ENCODE assay signal across 24 mouse cellular contexts in genomic region chr8:125658926-125659325, GRCm38 (mm10). TPM values are rescaled to one million over a fixed set of nuclear protein-coding genes. Genes with fewer than 3 reads are reported as not detected.
DNase-seq lines count a peak whose midpoint lies in the region; ATAC-seq and TF ChIP-seq lines count a peak whose summit lies in the region.
"Had no signal": no experiment of that assay in that cellular context is flagged by ENCODE, and none has a peak within 500 bp of the region (broad histone marks: within the 10 kb centered on the region; RNA-seq: fewer than 3 reads in every experiment).

No protein-coding gene starts in this region.

- no peak overlapping the region for H3K9ac ChIP-seq in forebrain, embryonic 13.5 days
- no peak overlapping the region for H3K9ac ChIP-seq in neural tube, embryonic 12.5 days
- H3K9ac ChIP-seq in neural tube, embryonic 13.5 days: no peak overlapping the region
- H3K9ac ChIP-seq: heart, embryonic 12.5 days; liver, embryonic 14.5 days had no signal

- no peak overlapping the region for H3K27ac ChIP-seq in forebrain, embryonic 13.5 days
- H3K27ac ChIP-seq in forebrain, embryonic 10.5 days: no peak overlapping the region
- no peak overlapping the region for H3K27ac ChIP-seq in neural tube, embryonic 12.5 days
- H3K27ac ChIP-seq in neural tube, embryonic 13.5 days (replicated peaks): 0 out of 2 replicates have a peak overlapping the region, but pooled peaks have one; percentile 18
- no peak overlapping the region for H3K27ac ChIP-seq in thymus, adult 2 months (ENCODE audit: control insufficient read depth, insufficient read depth, low read length)
- H3K27ac ChIP-seq: gastrocnemius, adult 2 months; heart, adult 2 months; liver, embryonic 14.5 days had no signal

- TF ChIP-seq CTCF in thymus, adult 2 months (IDR thresholded peaks at IDR 0.05; ENCODE audit: borderline replicate concordance, control insufficient read depth, extremely low read depth, insufficient read depth, low read length, poor library complexity): no peak

- peak overlapping the region; percentile 20; the same call in 1 of the 2 replicates for H3K4me2 ChIP-seq in forebrain, embryonic 13.5 days
- H3K4me2 ChIP-seq in neural tube, embryonic 12.5 days (replicated peaks): no peak overlapping the region
- no peak overlapping the region for H3K4me2 ChIP-seq in neural tube, embryonic 13.5 days
- H3K4me2 ChIP-seq: heart, embryonic 12.5 days had no signal

- peak; percentile 67 for ATAC-seq in forebrain, embryonic 13.5 days
- peak; percentile 76 for ATAC-seq in neural tube, embryonic 12.5 days (ENCODE audit: low FRiP score, low read depth)
- peak; percentile 72 for ATAC-seq in neural tube, embryonic 13.5 days (ENCODE audit: low read depth)
- ATAC-seq: intestine, embryonic 16.5 days; Patski had no signal

- peaks cover 15% of the 10 kb centered on the region for H3K4me1 ChIP-seq in forebrain, embryonic 13.5 days
- H3K4me1 ChIP-seq in forebrain, embryonic 10.5 days: no peaks in the 10 kb centered on the region
- peaks cover 20% of the 10 kb centered on the region; the same call in 1 of the 2 replicates for H3K4me1 ChIP-seq in neural tube, embryonic 12.5 days
- H3K4me1 ChIP-seq in neural tube, embryonic 13.5 days (replicated peaks): peaks cover 25% of the 10 kb centered on the region
- no peaks in the 10 kb centered on the region for H3K4me1 ChIP-seq in thymus, adult 2 months (replicated peaks; ENCODE audit: control insufficient read depth, insufficient read depth, low read length)

- DNase-seq in forebrain, embryonic 10.5 days (ENCODE audit: extremely low spot score, low spot score): no peak
- DNase-seq in neural tube, embryonic 10.5 days (ENCODE audit: extremely low spot score, low spot score): no peak
- no peak for DNase-seq in thymus, adult 2 months
- no peak for DNase-seq in thymus, adult 18-20 months
- DNase-seq: adrenal gland, postnatal 10 days; cerebellum, adult 11 months; cerebellum, adult 9-10 months; cerebellum, postnatal 36 days; gastrocnemius, adult 2 months; gastrocnemius, postnatal 36 days; heart, adult 2 months; kidney, adult 9 months; kidney, postnatal 10 days; liver; lung, adult 2 months; lung, postnatal 10 days had no signal

- no peaks in the 10 kb centered on the region for H3K27me3 ChIP-seq in forebrain, embryonic 13.5 days
- H3K27me3 ChIP-seq in forebrain, embryonic 10.5 days (ENCODE audit: poor library complexity, severe bottlenecking): no peaks in the 10 kb centered on the region
- 0 out of 2 replicates have a peak, but pooled peaks cover 3% of the 10 kb centered on the region for H3K27me3 ChIP-seq in neural tube, embryonic 12.5 days (replicated peaks)
- H3K27me3 ChIP-seq in neural tube, embryonic 13.5 days: no peaks in the 10 kb centered on the region
- H3K27me3 ChIP-seq in thymus, adult 2 months (ENCODE audit: control insufficient read depth, insufficient read depth, low read length): no peaks in the 10 kb centered on the region
- H3K27me3 ChIP-seq: heart, embryonic 12.5 days; Patski had no signal

- 67% methylated on average over 4 of the region's 4 CpGs for WGBS in forebrain, embryonic 13.5 days
- 86% methylated on average over 4 of the region's 4 CpGs for WGBS in forebrain, embryonic 10.5 days
- 69% methylated on average over 4 of the region's 4 CpGs for WGBS in neural tube, embryonic 12.5 days
- 60% methylated on average over 4 of the region's 4 CpGs for WGBS in neural tube, embryonic 13.5 days
- 84% methylated on average over 4 of the region's 4 CpGs for WGBS in thymus, adult 2 months

- no peak for TF ChIP-seq POLR2A in thymus, adult 2 months (IDR thresholded peaks at IDR 0.05; ENCODE audit: control insufficient read depth, extremely low read depth, insufficient read depth, low read length, poor library complexity)

- H3K9me3 ChIP-seq in forebrain, embryonic 13.5 days (replicated peaks): no peaks in the 10 kb centered on the region
- no peaks in the 10 kb centered on the region for H3K9me3 ChIP-seq in forebrain, embryonic 10.5 days
- H3K9me3 ChIP-seq in neural tube, embryonic 12.5 days: no peaks in the 10 kb centered on the region
- no peaks in the 10 kb centered on the region for H3K9me3 ChIP-seq in neural tube, embryonic 13.5 days
- H3K9me3 ChIP-seq: heart, embryonic 12.5 days had no signal

- H3K36me3 ChIP-seq in forebrain, embryonic 13.5 days (ENCODE audit: poor library complexity, severe bottlenecking): no peaks in the 10 kb centered on the region
- H3K36me3 ChIP-seq in forebrain, embryonic 10.5 days (replicated peaks): no peaks in the 10 kb centered on the region
- H3K36me3 ChIP-seq in neural tube, embryonic 12.5 days: no peaks in the 10 kb centered on the region
- H3K36me3 ChIP-seq in neural tube, embryonic 13.5 days: no peaks in the 10 kb centered on the region
- H3K36me3 ChIP-seq in thymus, adult 2 months (ENCODE audit: control insufficient read depth, insufficient read depth, low read length): no peaks in the 10 kb centered on the region
- H3K36me3 ChIP-seq: G1E; heart, embryonic 12.5 days had no signal

- no peak overlapping the region for H3K4me3 ChIP-seq in forebrain, embryonic 13.5 days
- no peak overlapping the region for H3K4me3 ChIP-seq in forebrain, embryonic 10.5 days
- H3K4me3 ChIP-seq in neural tube, embryonic 12.5 days: no peak overlapping the region
- no peak overlapping the region for H3K4me3 ChIP-seq in neural tube, embryonic 13.5 days
- no peak overlapping the region for H3K4me3 ChIP-seq in thymus, adult 2 months (ENCODE audit: control insufficient read depth, insufficient read depth, low read length)
- H3K4me3 ChIP-seq: gastrocnemius, adult 2 months; heart, adult 2 months; heart, embryonic 12.5 days had no signal

RNA-seq across cellular contexts. Expression of gene Map10, which starts 10.7 kb away (rescaled TPM):
- 8.4 and 8.8 TPM in 2 replicates for polyA plus RNA-seq in forebrain, embryonic 13.5 days (2015; fragmentation: Nextera tagmentation; extraction: Ambion mirVana)
- polyA plus RNA-seq in forebrain, embryonic 10.5 days (2016; fragmentation: Nextera tagmentation; extraction: Ambion mirVana): 6.7 and 7.6 TPM in 2 replicates
- polyA plus RNA-seq in neural tube, embryonic 12.5 days (2016; fragmentation: Nextera tagmentation; extraction: Ambion mirVana): 7.9 and 9.4 TPM in 2 replicates
- 7.0 and 8.5 TPM in 2 replicates for polyA plus RNA-seq in neural tube, embryonic 13.5 days (2015; fragmentation: Nextera tagmentation; extraction: Ambion mirVana)
- 1.5 and 2.5 TPM in 2 replicates for polyA plus RNA-seq in thymus, adult 2 months (2012; rRNA removed)
- polyA plus RNA-seq: G1E, Patski had no signal
